Comparison of ENCODE assay signal across 39 mouse cellular contexts in genomic region chr3:92508185-92508584, GRCm38 (mm10). TPM values are rescaled to one million over a fixed set of nuclear protein-coding genes. Genes with fewer than 3 reads are reported as not detected.
"Had no signal": no experiment of that assay in that cellular context is flagged by ENCODE, and none has a peak within 500 bp of the region (broad histone marks: within the 10 kb centered on the region; RNA-seq: fewer than 3 reads in every experiment).

No protein-coding gene starts in this region.

- H3K36me3 ChIP-seq: embryonic facial prominence, embryonic 10.5 days; embryonic facial prominence, embryonic 12.5 days; embryonic facial prominence, embryonic 13.5 days; embryonic facial prominence, embryonic 15.5 days; forebrain, embryonic 10.5 days; forebrain, embryonic 12.5 days; forebrain, embryonic 15.5 days had no signal

- H3K9me3 ChIP-seq: embryonic facial prominence, embryonic 10.5 days; embryonic facial prominence, embryonic 12.5 days; embryonic facial prominence, embryonic 13.5 days; embryonic facial prominence, embryonic 15.5 days; forebrain, embryonic 10.5 days; forebrain, embryonic 12.5 days; forebrain, embryonic 13.5 days; forebrain, embryonic 15.5 days had no signal

- ATAC-seq: forebrain, embryonic 13.5 days; forebrain, embryonic 14.5 days; forebrain, embryonic 15.5 days; forebrain, embryonic 16.5 days; forebrain, postnatal 0 days had no signal

- DNase-seq: cerebellum, adult 2 months; cerebellum, adult 8-10 months; cerebellum, adult 9-10 months; cerebellum, adult 9-11 months; cerebellum, postnatal 10 days; cerebellum, postnatal 14 days; cerebellum, postnatal 25 days; cerebellum, postnatal 36 days; embryo, embryonic 11 days; forebrain, postnatal 0 days; gastrocnemius, adult 2 months; gastrocnemius, postnatal 10 days; gastrocnemius, postnatal 14 days; gastrocnemius, postnatal 25 days; gastrocnemius, postnatal 36 days; heart, adult 11 months; heart, adult 18-20 months had no signal

- H3K27ac ChIP-seq: embryonic facial prominence, embryonic 10.5 days; embryonic facial prominence, embryonic 12.5 days; embryonic facial prominence, embryonic 13.5 days; embryonic facial prominence, embryonic 15.5 days; forebrain, embryonic 10.5 days; forebrain, embryonic 12.5 days; forebrain, embryonic 13.5 days; forebrain, embryonic 15.5 days; gastrocnemius, adult 2 months had no signal

- H3K4me1 ChIP-seq: embryonic facial prominence, embryonic 10.5 days; embryonic facial prominence, embryonic 12.5 days; embryonic facial prominence, embryonic 13.5 days; embryonic facial prominence, embryonic 15.5 days; forebrain, embryonic 10.5 days; forebrain, embryonic 12.5 days; forebrain, embryonic 13.5 days; forebrain, embryonic 15.5 days had no signal

- H3K4me2 ChIP-seq: embryonic facial prominence, embryonic 12.5 days; embryonic facial prominence, embryonic 13.5 days; embryonic facial prominence, embryonic 15.5 days; forebrain, embryonic 12.5 days; forebrain, embryonic 13.5 days; forebrain, embryonic 15.5 days had no signal

- H3K27me3 ChIP-seq: embryonic facial prominence, embryonic 12.5 days; embryonic facial prominence, embryonic 13.5 days; embryonic facial prominence, embryonic 15.5 days; forebrain, embryonic 12.5 days; forebrain, embryonic 13.5 days; forebrain, embryonic 15.5 days had no signal

- H3K4me3 ChIP-seq: embryonic facial prominence, embryonic 10.5 days; embryonic facial prominence, embryonic 12.5 days; embryonic facial prominence, embryonic 13.5 days; embryonic facial prominence, embryonic 15.5 days; erythroblast, embryonic 14.5 days; forebrain, embryonic 10.5 days; forebrain, embryonic 12.5 days; forebrain, embryonic 13.5 days; forebrain, embryonic 15.5 days; gastrocnemius, adult 2 months had no signal

- H3K9ac ChIP-seq: embryonic facial prominence, embryonic 12.5 days; embryonic facial prominence, embryonic 13.5 days; embryonic facial prominence, embryonic 15.5 days; forebrain, embryonic 12.5 days; forebrain, embryonic 13.5 days; forebrain, embryonic 15.5 days; forebrain, postnatal 0 days had no signal

RNA-seq across cellular contexts. Expression of gene Sprr4, which starts 7.9 kb away (rescaled TPM):
- total RNA-seq: common myeloid progenitor, adult 5-6 weeks; forebrain, postnatal 0 days; gastrocnemius, adult 18-20 months; gastrocnemius, adult 2 months; gastrocnemius, adult 8-10 months; gastrocnemius, postnatal 10 days; gastrocnemius, postnatal 14 days; gastrocnemius, postnatal 25 days; gastrocnemius, postnatal 36 days; gastrocnemius, postnatal 4 days; granulocyte monocyte progenitor cell, adult 5-6 weeks; heart, adult 18-20 months had no signal
- polyA plus RNA-seq: cerebellum, adult 2 months; cortical plate, adult 2 months; embryonic facial prominence, embryonic 10.5 days; embryonic facial prominence, embryonic 11.5 days; embryonic facial prominence, embryonic 12.5 days; embryonic facial prominence, embryonic 13.5 days; embryonic facial prominence, embryonic 14.5 days; erythroblast, embryonic 14.5 days; forebrain, embryonic 10.5 days; forebrain, embryonic 11.5 days; forebrain, embryonic 12.5 days; forebrain, embryonic 13.5 days; forebrain, embryonic 14.5 days; forebrain, embryonic 15.5 days; forebrain, embryonic 16.5 days; forebrain, postnatal 0 days; frontal cortex, adult 2 months; gonadal fat pad, adult 2 months had no signal

RNA-seq across cellular contexts. Expression of gene Sprr1a, which starts 22.5 kb away (rescaled TPM):
- total RNA-seq: common myeloid progenitor, adult 5-6 weeks; forebrain, postnatal 0 days; gastrocnemius, adult 18-20 months; gastrocnemius, adult 2 months; gastrocnemius, adult 8-10 months; gastrocnemius, postnatal 10 days; gastrocnemius, postnatal 14 days; gastrocnemius, postnatal 25 days; gastrocnemius, postnatal 36 days; gastrocnemius, postnatal 4 days; granulocyte monocyte progenitor cell, adult 5-6 weeks; heart, adult 18-20 months had no signal
- polyA plus RNA-seq: embryonic facial prominence, embryonic 10.5 days; erythroblast, embryonic 14.5 days; forebrain, embryonic 10.5 days; forebrain, embryonic 11.5 days; forebrain, embryonic 12.5 days; forebrain, embryonic 13.5 days; forebrain, embryonic 14.5 days; forebrain, embryonic 15.5 days; forebrain, embryonic 16.5 days; forebrain, postnatal 0 days had no signal

RNA-seq across cellular contexts. Expression of gene 2310046K23Rik, which starts 26.1 kb away (rescaled TPM):
- total RNA-seq: common myeloid progenitor, adult 5-6 weeks; forebrain, postnatal 0 days; gastrocnemius, adult 18-20 months; gastrocnemius, adult 2 months; gastrocnemius, adult 8-10 months; gastrocnemius, postnatal 10 days; gastrocnemius, postnatal 14 days; gastrocnemius, postnatal 25 days; gastrocnemius, postnatal 36 days; gastrocnemius, postnatal 4 days; granulocyte monocyte progenitor cell, adult 5-6 weeks; heart, adult 18-20 months had no signal
- polyA plus RNA-seq: cerebellum, adult 2 months; cortical plate, adult 2 months; embryonic facial prominence, embryonic 10.5 days; embryonic facial prominence, embryonic 11.5 days; embryonic facial prominence, embryonic 12.5 days; embryonic facial prominence, embryonic 13.5 days; erythroblast, embryonic 14.5 days; forebrain, embryonic 10.5 days; forebrain, embryonic 11.5 days; forebrain, embryonic 12.5 days; forebrain, embryonic 13.5 days; forebrain, embryonic 14.5 days; forebrain, embryonic 15.5 days; forebrain, embryonic 16.5 days; forebrain, postnatal 0 days; frontal cortex, adult 2 months; gonadal fat pad, adult 2 months had no signal

RNA-seq across cellular contexts. Expression of gene Sprr3, which starts 49.7 kb away (rescaled TPM):
- total RNA-seq: common myeloid progenitor, adult 5-6 weeks; forebrain, postnatal 0 days; gastrocnemius, adult 18-20 months; gastrocnemius, adult 2 months; gastrocnemius, adult 8-10 months; gastrocnemius, postnatal 10 days; gastrocnemius, postnatal 14 days; gastrocnemius, postnatal 25 days; gastrocnemius, postnatal 36 days; gastrocnemius, postnatal 4 days; granulocyte monocyte progenitor cell, adult 5-6 weeks; heart, adult 18-20 months had no signal
- polyA plus RNA-seq: cerebellum, adult 2 months; cortical plate, adult 2 months; embryonic facial prominence, embryonic 10.5 days; embryonic facial prominence, embryonic 11.5 days; embryonic facial prominence, embryonic 12.5 days; embryonic facial prominence, embryonic 13.5 days; erythroblast, embryonic 14.5 days; forebrain, embryonic 10.5 days; forebrain, embryonic 11.5 days; forebrain, embryonic 12.5 days; forebrain, embryonic 13.5 days; forebrain, embryonic 14.5 days; forebrain, embryonic 15.5 days; forebrain, embryonic 16.5 days; forebrain, postnatal 0 days; frontal cortex, adult 2 months; gonadal fat pad, adult 2 months had no signal
